Mouse (Mus musculus): Measurements from ENCODE around the gene Itih1. TPM values are rescaled to one million over a fixed set of nuclear protein-coding genes. Genes with fewer than 3 reads are reported as not detected.

The Itih1 gene
- polyA plus RNA-seq, 1 experiment from 2014 or later = 0.06 TPM

DNA sequence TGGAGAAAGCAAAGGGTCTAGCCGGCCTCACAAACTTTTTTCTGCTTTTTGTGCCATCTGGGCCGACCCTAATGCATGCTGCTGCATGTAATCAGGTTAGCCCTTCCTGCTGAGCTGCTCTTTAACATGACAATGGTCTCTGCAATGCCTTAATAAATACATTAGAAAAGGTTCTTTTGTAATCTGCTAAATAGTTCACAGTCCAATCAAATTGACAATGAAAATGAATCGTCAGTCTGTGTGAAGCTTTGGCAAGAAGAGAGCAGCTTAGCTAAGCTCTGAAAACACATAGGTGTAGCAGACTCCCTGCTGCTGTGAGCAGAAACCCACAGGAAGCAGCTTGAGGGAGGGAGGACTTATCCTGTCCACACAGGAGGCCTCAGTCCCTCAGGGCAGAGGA is 43.1 kb downstream of the Itih1 start:
- WGBS = 29% methylated on average over 3 of the region's 3 CpGs
- no peaks in the 10 kb centered on the region for H3K4me1 ChIP-seq
- H3K27me3 ChIP-seq (replicated peaks) = no peaks in the 10 kb centered on the region
- H3K4me2 ChIP-seq (replicated peaks) = no peak overlapping the region
- no peak overlapping the region for H3K4me3 ChIP-seq
- no peak overlapping the region for H3K9ac ChIP-seq
- no peaks in the 10 kb centered on the region for H3K36me3 ChIP-seq
- no peak for ATAC-seq (ENCODE audit: low FRiP score, low read depth)
- peaks cover 8% of the 10 kb centered on the region; the same call in 1 of the 2 replicates for H3K9me3 ChIP-seq
- no peak overlapping the region for H3K27ac ChIP-seq

DNA sequence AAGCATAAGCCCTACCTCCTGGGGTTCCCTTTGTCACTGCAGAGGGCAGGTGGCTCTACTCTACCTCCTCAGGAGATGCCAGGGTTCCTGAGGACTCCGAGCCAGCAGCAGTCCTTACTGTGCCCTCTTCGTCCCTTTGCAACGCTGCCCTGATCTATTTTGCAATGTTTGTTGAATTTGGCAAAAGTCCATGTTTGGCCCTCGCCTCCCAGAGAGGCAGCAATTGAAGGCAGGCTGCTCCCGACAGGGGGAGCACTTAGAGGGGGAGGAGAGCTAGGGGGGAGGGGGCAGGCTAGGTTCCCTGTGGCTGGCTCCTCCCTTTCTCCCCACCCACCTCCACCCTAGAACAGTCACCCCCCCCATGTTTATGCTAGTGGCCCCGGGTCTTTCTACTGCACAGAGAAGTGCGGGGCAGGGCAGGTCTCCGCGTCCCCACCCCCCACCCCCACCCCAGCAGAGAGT is 54.8 kb downstream of the Itih1 start:
- Histone ChIP-seq H3K27ac (no peak overlapping the region), H3K9ac (no peak overlapping the region), H3K4me3 (no peak overlapping the region), H3K4me1 (no peaks in the 10 kb centered on the region; the same call in 1 of the 2 replicates), H3K36me3 (no peaks in the 10 kb centered on the region), H3K27me3 (replicated peaks) (no peaks in the 10 kb centered on the region), H3K9me3 (no peaks in the 10 kb centered on the region), H3K4me2 (replicated peaks) (no peak overlapping the region)
- WGBS = 22% methylated on average over 9 of the region's 9 CpGs
- ATAC-seq (ENCODE audit: low FRiP score, low read depth) = no peak

DNA sequence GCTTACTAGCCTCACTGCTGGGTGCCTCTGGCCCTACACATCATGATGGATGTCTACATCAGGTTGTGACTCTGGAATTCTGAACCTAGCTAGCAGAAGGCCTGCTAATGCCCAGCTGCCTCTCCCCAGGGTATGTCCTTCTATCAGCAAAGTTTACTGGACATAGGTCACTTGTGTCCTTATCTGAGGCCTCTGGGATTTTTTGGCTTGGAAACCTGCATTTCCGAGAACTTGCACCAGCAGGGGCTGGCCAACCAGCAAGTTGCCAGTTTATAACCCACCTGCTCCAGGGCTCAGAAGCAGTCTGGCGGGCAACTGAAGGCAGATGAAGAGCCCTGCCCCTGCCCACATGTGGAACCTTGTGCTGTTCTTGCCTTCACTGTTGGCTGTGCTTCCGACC is 56.9 kb downstream of the Itih1 start, which contains the start of gene Itih4:
TSS of gene Itih4 (plus strand) at position 273 of the 400 bp plus-strand sequence.
- H3K9me3 ChIP-seq = no peaks in the 10 kb centered on the region
- no peaks in the 10 kb centered on the region for H3K27me3 ChIP-seq (replicated peaks)
- no peak within 1 kb of the TSS for H3K4me2 ChIP-seq (replicated peaks)
- WGBS = 92% methylated on average over 3 of the region's 3 CpGs
- H3K9ac ChIP-seq = no peak within 1 kb of the TSS
- no peak for ATAC-seq (ENCODE audit: low FRiP score, low read depth)
- no peak within 1 kb of the TSS for H3K27ac ChIP-seq
- no peaks in the 10 kb centered on the region; the same call in 1 of the 2 replicates for H3K4me1 ChIP-seq
- no peak within 1 kb of the TSS for H3K4me3 ChIP-seq
- no peaks in the 10 kb centered on the region for H3K36me3 ChIP-seq

DNA sequence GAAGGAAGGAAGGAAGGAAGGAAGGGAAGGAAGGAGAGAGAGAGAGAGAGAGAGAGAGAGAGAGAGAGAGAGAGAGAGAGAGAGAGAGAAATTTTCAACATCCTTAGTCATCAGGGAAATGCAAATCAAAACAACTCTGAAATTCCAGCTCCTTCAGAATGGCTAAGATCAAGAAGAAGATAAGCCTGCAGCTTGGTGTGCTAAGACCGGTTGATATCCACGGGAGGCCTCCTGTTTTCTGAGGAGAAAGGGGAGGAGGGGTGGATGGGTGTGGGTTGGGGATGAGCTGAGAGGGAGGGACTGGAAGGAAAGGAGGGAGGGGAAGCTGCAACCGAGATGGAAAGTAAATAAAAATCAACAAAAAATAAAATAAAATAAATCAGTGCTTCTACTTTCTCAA is 57.8 kb downstream of the Itih1 start:
- Histone ChIP-seq H3K27me3 (replicated peaks) (no peaks in the 10 kb centered on the region), H3K9ac (no peak overlapping the region), H3K4me3 (no peak overlapping the region), H3K36me3 (no peaks in the 10 kb centered on the region), H3K27ac (no peak overlapping the region), H3K4me1 (no peaks in the 10 kb centered on the region; the same call in 1 of the 2 replicates), H3K9me3 (no peaks in the 10 kb centered on the region), H3K4me2 (replicated peaks) (no peak overlapping the region)
- WGBS = 42% methylated on average over 3 of the region's 3 CpGs
- no peak for ATAC-seq (ENCODE audit: low FRiP score, low read depth)

DNA sequence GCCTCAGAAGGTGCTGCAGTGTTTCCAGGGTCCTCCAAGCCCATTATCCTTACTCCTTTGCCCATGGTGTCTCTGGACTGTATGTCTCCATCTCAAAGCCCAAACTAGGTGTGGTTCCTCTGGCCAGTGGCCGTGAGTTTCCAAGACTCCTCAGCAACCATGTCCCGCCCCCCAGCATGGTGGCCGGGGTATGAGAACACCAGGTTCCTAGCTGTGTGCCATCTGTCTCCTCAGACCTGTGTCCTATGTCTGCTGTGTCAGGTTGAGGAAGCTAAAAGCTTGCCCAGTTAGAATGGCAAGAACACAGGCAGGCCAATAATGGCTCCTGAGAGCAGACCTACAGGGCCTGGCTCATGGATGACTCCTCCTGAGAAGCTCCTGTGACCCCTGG is 61.4 kb downstream of the Itih1 start:
- Histone ChIP-seq H3K9me3 (no peaks in the 10 kb centered on the region), H3K27ac (no peak overlapping the region), H3K4me3 (no peak overlapping the region), H3K4me2 (replicated peaks) (no peak overlapping the region), H3K4me1 (no peaks in the 10 kb centered on the region), H3K9ac (no peak overlapping the region), H3K36me3 (no peaks in the 10 kb centered on the region; the same call in 1 of the 2 replicates), H3K27me3 (replicated peaks) (no peaks in the 10 kb centered on the region)
- no peak for ATAC-seq (ENCODE audit: low FRiP score, low read depth)
- 95% methylated on average over 3 of the region's 3 CpGs for WGBS

DNA sequence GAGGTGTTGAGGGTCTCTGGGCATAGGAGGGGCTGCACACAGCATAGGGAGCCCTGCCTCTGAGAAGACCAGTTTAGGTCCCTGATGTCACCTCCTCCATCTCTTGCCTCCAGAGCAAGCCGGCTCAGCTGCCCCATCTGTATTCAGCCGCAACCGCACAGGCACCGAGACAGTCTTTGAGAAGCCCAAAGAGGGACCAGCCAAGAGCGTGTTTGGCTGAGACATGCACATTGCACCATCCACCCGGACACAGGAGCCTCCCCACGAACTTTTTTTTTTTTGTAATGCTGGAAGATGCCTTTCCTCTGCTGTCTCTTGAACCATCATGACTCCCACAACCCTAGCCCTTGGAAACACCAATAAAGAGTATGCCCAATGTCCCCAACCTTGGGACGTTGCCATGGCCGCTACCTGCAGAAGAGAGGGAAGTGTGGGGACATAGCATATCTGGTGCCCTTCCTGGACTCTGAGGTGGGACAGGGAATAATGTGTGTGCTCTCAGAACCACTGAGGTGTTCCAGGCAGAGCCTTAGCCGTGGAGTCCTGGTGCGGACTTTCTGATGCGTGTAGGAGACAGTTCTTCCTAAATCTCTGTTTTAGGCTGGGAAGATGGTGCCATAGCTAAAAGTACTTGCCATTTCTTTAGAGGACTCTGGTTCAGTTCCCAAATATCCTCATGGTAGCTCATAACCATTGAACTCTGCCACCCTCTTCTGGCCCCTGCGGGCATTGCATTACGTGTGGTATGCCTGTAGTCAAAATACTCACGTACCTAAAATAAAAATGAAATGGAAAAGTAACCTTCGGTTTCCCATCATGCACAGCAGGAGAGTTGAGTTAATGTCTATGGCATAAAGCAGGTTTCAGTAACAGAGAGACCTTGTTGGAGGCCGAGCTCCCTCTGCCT is 62.0 kb downstream of the Itih1 start:
- Histone ChIP-seq H3K27me3 (replicated peaks) (no peaks in the 10 kb centered on the region), H3K4me1 (no peaks in the 10 kb centered on the region), H3K4me3 (no peak overlapping the region), H3K9ac (no peak overlapping the region), H3K4me2 (replicated peaks) (no peak overlapping the region), H3K36me3 (peaks cover 4% of the 10 kb centered on the region; the same call in 1 of the 2 replicates), H3K27ac (no peak overlapping the region), H3K9me3 (no peaks in the 10 kb centered on the region)
- WGBS = 86% methylated on average over 17 of the region's 17 CpGs
- ATAC-seq (ENCODE audit: low FRiP score, low read depth) = no peak

DNA sequence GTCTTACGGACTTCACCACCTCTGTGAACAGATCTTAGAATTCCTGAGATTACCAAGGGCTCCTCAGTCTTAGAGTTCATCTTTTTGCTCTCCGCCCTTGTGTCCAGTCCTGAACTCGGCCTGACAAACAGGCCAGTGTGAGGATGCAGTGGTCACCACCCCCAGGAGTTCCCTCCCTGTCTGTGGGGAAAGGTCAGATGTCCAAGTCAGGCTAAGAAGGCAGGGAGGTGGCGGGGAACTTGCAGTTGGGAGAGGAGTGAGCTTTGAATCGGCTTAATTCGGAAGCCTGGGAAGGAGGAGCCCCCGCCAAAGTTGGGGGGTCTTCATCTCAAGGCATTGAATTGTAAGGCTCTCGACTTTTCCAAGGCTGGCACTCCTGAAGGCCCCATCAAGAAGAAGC is 62.8 kb downstream of the Itih1 start:
- H3K9ac ChIP-seq = no peak overlapping the region
- no peaks in the 10 kb centered on the region for H3K4me1 ChIP-seq
- no peak overlapping the region for H3K27ac ChIP-seq
- no peak overlapping the region for H3K4me2 ChIP-seq (replicated peaks)
- 75% methylated on average over 8 of the region's 8 CpGs for WGBS
- H3K27me3 ChIP-seq (replicated peaks) = no peaks in the 10 kb centered on the region
- ATAC-seq (ENCODE audit: low FRiP score, low read depth) = no peak
- no peaks in the 10 kb centered on the region for H3K9me3 ChIP-seq
- peaks cover 11% of the 10 kb centered on the region; the same call in 1 of the 2 replicates for H3K36me3 ChIP-seq
- no peak overlapping the region for H3K4me3 ChIP-seq

DNA sequence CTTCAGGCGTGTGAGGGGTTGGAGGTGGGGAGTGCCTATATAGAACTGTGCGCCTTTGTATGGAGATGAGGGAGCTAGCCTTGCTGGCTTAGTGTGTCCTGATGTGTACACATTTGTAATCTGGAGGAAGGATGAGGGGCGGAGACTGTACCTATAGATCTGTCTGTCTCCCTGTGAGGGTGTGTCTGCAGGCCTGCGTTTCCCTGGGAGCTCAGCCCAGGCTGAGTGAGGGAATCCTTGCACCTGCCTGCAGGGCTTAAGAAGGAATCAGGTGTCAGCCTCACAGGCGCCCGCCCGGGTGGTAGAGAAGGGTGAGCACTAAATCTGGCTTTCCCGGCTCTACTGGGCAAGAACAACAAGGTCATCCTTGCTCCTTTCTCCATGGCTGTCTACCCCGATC is 63.3 kb downstream of the Itih1 start:
- ATAC-seq (ENCODE audit: low FRiP score, low read depth) = no peak
- Histone ChIP-seq H3K4me1 (no peaks in the 10 kb centered on the region), H3K4me2 (replicated peaks) (no peak overlapping the region), H3K4me3 (no peak overlapping the region), H3K27me3 (replicated peaks) (no peaks in the 10 kb centered on the region), H3K9me3 (no peaks in the 10 kb centered on the region), H3K36me3 (peaks cover 13% of the 10 kb centered on the region; the same call in 1 of the 2 replicates), H3K9ac (no peak overlapping the region), H3K27ac (no peak overlapping the region)
- WGBS = 67% methylated on average over 9 of the region's 9 CpGs

Other genes starting within 250 kb of the Itih1 start
- gene Sfmbt1, start 228.4 kb downstream of the Itih1 start, polyA plus RNA-seq (2016; fragmentation: Nextera tagmentation; extraction: Ambion mirVana) = 17.7 and 18.3 TPM in 2 replicates
- 25.3 and 25.5 TPM in 2 replicates for gene Tmem110, start 117.7 kb downstream of the Itih1 start, polyA plus RNA-seq (2016; fragmentation: Nextera tagmentation; extraction: Ambion mirVana)
- gene Mustn1, start 64.1 kb downstream of the Itih1 start, polyA plus RNA-seq (2016; fragmentation: Nextera tagmentation; extraction: Ambion mirVana) = 2.5 and 3.1 TPM in 2 replicates
- gene Itih4, start 56.8 kb downstream of the Itih1 start, polyA plus RNA-seq (2016; fragmentation: Nextera tagmentation; extraction: Ambion mirVana) = not detected in 2 replicates
- 0.09 and 0.24 TPM in 2 replicates for gene Itih3, start 19.5 kb downstream of the Itih1 start, polyA plus RNA-seq (2016; fragmentation: Nextera tagmentation; extraction: Ambion mirVana)
- gene Nek4, start 8.1 kb upstream of the Itih1 start, polyA plus RNA-seq (2016; fragmentation: Nextera tagmentation; extraction: Ambion mirVana) = 17.7 and 19.3 TPM in 2 replicates
- 59.0 and 65.4 TPM in 2 replicates for gene Glt8d1, start 58.1 kb upstream of the Itih1 start, polyA plus RNA-seq (2016; fragmentation: Nextera tagmentation; extraction: Ambion mirVana)
- 299 and 309 TPM in 2 replicates for gene Spcs1, start 58.4 kb upstream of the Itih1 start, polyA plus RNA-seq (2016; fragmentation: Nextera tagmentation; extraction: Ambion mirVana)
- 179 and 184 TPM in 2 replicates for gene Pbrm1, start 75.8 kb upstream of the Itih1 start, polyA plus RNA-seq (2016; fragmentation: Nextera tagmentation; extraction: Ambion mirVana)
- gene Gnl3, start 75.9 kb upstream of the Itih1 start, polyA plus RNA-seq (2016; fragmentation: Nextera tagmentation; extraction: Ambion mirVana) = 68.0 and 79.4 TPM in 2 replicates
- gene Smim4, start 185.7 kb upstream of the Itih1 start, polyA plus RNA-seq (2016; fragmentation: Nextera tagmentation; extraction: Ambion mirVana) = 79.5 and 80.5 TPM in 2 replicates
- gene Nt5dc2, start 187.8 kb upstream of the Itih1 start, polyA plus RNA-seq (2016; fragmentation: Nextera tagmentation; extraction: Ambion mirVana) = 437 and 462 TPM in 2 replicates
- 26.0 and 27.3 TPM in 2 replicates for gene Stab1, start 225.4 kb upstream of the Itih1 start, polyA plus RNA-seq (2016; fragmentation: Nextera tagmentation; extraction: Ambion mirVana)